Mouse (Mus musculus): ENCODE results near the gene Chadl.
A peak's percentile ranks its signal among the peaks of the same experiment; 100 is the strongest.
"Not testable (repeated sequence)": the region's sequence is repeated elsewhere in the genome, so short reads cannot be mapped to it uniquely, and the experiment has no call there.

Chadl gene

GRCm38 (mm10) chr15:81697175-81697574 lies at the start of gene Chadl:
Gene Chadl, minus strand, starts transcription at chr15:81697287.
- DNase-seq (ENCODE audit: low spot score): no peak

GRCm38 (mm10) chr15:81745601-81746114 lies 48.6 kb upstream of the Chadl start:
- peak; percentile 62 for DNase-seq (ENCODE audit: low spot score)

GRCm38 (mm10) chr15:81744992-81745600 lies 48.0 kb upstream of the Chadl start, which contains the start of the genes Zc3h7b and Rangap1:
Gene Zc3h7b, plus strand, starts transcription at chr15:81745057.
Gene Rangap1, minus strand, starts transcription at chr15:81745530.
- DNase-seq (ENCODE audit: low spot score): peak; percentile 83

GRCm38 (mm10) chr15:81742368-81742767 lies 45.3 kb upstream of the Chadl start:
- DNase-seq (ENCODE audit: low spot score): not testable (repeated sequence)

- DNase-seq (ENCODE audit: low spot score): no peak
Observed at GRCm38 (mm10) chr15:81739924-81740323, 42.8 kb upstream of the Chadl start.

- no peak for DNase-seq (ENCODE audit: low spot score)
Observed at GRCm38 (mm10) chr15:81739296-81739695, 42.2 kb upstream of the Chadl start.

GRCm38 (mm10) chr15:81735075-81735474 lies 38.0 kb upstream of the Chadl start:
- no peak for DNase-seq (ENCODE audit: low spot score)

GRCm38 (mm10) chr15:81729792-81730635 lies 32.9 kb upstream of the Chadl start:
- peak; percentile 95 for DNase-seq (ENCODE audit: low spot score)

- peak; percentile 27 for DNase-seq (ENCODE audit: low spot score)
Observed at GRCm38 (mm10) chr15:81729241-81729791, 32.2 kb upstream of the Chadl start.

- DNase-seq (ENCODE audit: low spot score): no peak
Observed at GRCm38 (mm10) chr15:81725965-81726364, 28.9 kb upstream of the Chadl start.

GRCm38 (mm10) chr15:81723653-81724052 lies 26.6 kb upstream of the Chadl start:
- no peak for DNase-seq (ENCODE audit: low spot score)

- DNase-seq (ENCODE audit: low spot score): no peak
Observed at GRCm38 (mm10) chr15:81722361-81722760, 25.3 kb upstream of the Chadl start.

- no peak for DNase-seq (ENCODE audit: low spot score)
Observed at GRCm38 (mm10) chr15:81719139-81719531, 22.0 kb upstream of the Chadl start.

GRCm38 (mm10) chr15:81718336-81719138 lies 21.4 kb upstream of the Chadl start:
- DNase-seq (ENCODE audit: low spot score): no peak

GRCm38 (mm10) chr15:81713742-81714141 lies 16.7 kb upstream of the Chadl start:
- DNase-seq (ENCODE audit: low spot score): no peak

- no peak for DNase-seq (ENCODE audit: low spot score)
Observed at GRCm38 (mm10) chr15:81710801-81711200, 13.7 kb upstream of the Chadl start.

GRCm38 (mm10) chr15:81709686-81710085 lies 12.6 kb upstream of the Chadl start:
- DNase-seq (ENCODE audit: low spot score): no peak

- no peak for DNase-seq (ENCODE audit: low spot score)
Observed at GRCm38 (mm10) chr15:81708991-81709390, 11.9 kb upstream of the Chadl start.

GRCm38 (mm10) chr15:81703094-81703489 lies 6.0 kb upstream of the Chadl start:
- no peak for DNase-seq (ENCODE audit: low spot score)

GRCm38 (mm10) chr15:81702306-81703093 lies 5.4 kb upstream of the Chadl start:
- no peak for DNase-seq (ENCODE audit: low spot score)

- not testable (repeated sequence) for DNase-seq (ENCODE audit: low spot score)
Observed at GRCm38 (mm10) chr15:81701350-81701749, 4.3 kb upstream of the Chadl start.

All from ovary, postnatal 36 days (tissue).